Mouse (Mus musculus) hindbrain, embryonic 14.5 days (tissue): ENCODE results near the gene Slc38a3. TPM values are rescaled to one million over a fixed set of nuclear protein-coding genes. Genes with fewer than 3 reads are reported as not detected.
A peak's percentile ranks its signal among the peaks of the same experiment; 100 is the strongest.

Experiments used
- ATAC-seq: fragments of 200-750 bp; cut with Nextera tagmentation; 2 replicates; pipeline ENCODE4 v1.8.0; 2017; ENCODE audit warnings: moderate number of reproducible peaks, mild to moderate bottlenecking, moderate TSS enrichment, moderate library complexity; ENCODE audit not compliant: low FRiP score
- DNase-seq: peaks from one replicate; pipeline ENCODE4 v3.0.0-alpha.2; 2015; ENCODE audit warnings: low spot score
- H3K27ac ChIP-seq: fragments of 300-500 bp; sonication (generic); 2 replicates; pipeline ENCODE4 v1.5.1; 2014; ENCODE audit warnings: mild to moderate bottlenecking, moderate library complexity
- H3K27me3 ChIP-seq: fragments of 300-500 bp; sonication (generic); 2 replicates; pipeline ENCODE4 v1.6.1; 2014; ENCODE audit warnings: mild to moderate bottlenecking, low read length, mixed read lengths; ENCODE audit not compliant: control insufficient read depth, insufficient read depth
- H3K36me3 ChIP-seq: fragments of 300-500 bp; sonication (generic); replicated peaks from 2 replicates; pipeline ENCODE4 v1.6.1; 2014; ENCODE audit not compliant: control insufficient read depth, insufficient read depth
- H3K4me1 ChIP-seq: fragments of 300-500 bp; sonication (generic); replicated peaks from 2 replicates; pipeline ENCODE4 v1.6.1; 2014; ENCODE audit warnings: antibody characterized with exemption, low read length, mixed read lengths; ENCODE audit not compliant: control insufficient read depth, insufficient read depth
- H3K4me2 ChIP-seq: fragments of 300-500 bp; sonication (generic); replicated peaks from 2 replicates; pipeline ENCODE4 v1.6.1; 2014; ENCODE audit warnings: mild to moderate bottlenecking, moderate library complexity
- H3K4me3 ChIP-seq: fragments of 300-500 bp; sonication (generic); replicated peaks from 2 replicates; pipeline ENCODE4 v1.5.1; 2014; ENCODE audit warnings: mild to moderate bottlenecking, low read length
- H3K9ac ChIP-seq: fragments of 300-500 bp; sonication (generic); 2 replicates; pipeline ENCODE4 v1.6.1; 2014
- H3K9me3 ChIP-seq: fragments of 300-500 bp; sonication (generic); 2 replicates; pipeline ENCODE4 v1.6.1; 2016; ENCODE audit warnings: low read length; ENCODE audit not compliant: control insufficient read depth
- WGBS: fragments of 180-500 bp; shearing (Covaris S2); extraction: QIAGEN DNeasy Blood & Tissue Kit; methylation state at CpG from one replicate; pipeline ENCODE4 v1.1.7; 2014; 5-methylcytosine and 5-hydroxymethylcytosine counted together
- polyA plus RNA-seq: library from polyadenylated mRNA; unstranded; fragments of >200 nt; fragmentation: Nextera tagmentation; extraction: Ambion mirVana; gene quantifications from 2 replicates; pipeline ENCODE4 v1.2.1, GENCODE M21; 2014

Gene Slc38a3
- polyA plus RNA-seq, 1 experiment from 2014 or later = 48.3 TPM

DNA sequence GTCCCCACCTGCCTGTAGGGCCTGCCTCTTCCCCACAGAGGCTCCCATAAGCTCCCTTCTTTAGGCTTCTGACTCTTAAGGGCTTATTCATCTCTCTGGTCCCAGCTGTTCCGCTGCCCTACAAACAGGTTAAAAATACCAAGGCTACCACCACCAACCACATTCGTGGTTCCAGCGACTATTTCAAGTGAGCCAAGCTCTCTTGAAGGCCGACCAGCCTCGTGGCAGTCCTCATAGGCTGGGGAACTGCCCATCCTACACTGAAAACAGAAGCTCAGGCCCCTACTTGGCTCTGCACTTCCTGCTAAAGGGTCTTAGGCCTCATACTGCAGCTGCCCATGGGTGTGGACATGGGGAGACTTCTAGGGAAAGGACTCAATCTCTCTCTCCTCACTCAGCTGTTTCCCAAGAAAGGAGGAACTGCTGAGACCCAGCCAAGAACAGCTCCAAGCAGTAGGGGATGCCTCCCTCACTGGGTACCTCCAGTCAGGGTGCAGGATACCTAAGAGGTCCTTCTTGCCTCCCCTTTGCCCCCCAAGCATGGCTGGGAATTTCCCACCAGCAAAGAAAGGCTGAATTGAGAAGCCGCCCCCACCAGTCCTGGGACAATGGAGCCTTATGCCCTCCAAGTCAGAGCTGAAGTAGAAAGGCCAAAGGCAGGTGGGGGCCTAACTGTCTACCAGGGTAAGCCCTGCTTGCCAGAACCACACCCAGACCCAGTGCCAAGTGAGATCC lies 57.7 kb downstream of the Slc38a3 start:
- H3K9ac ChIP-seq = peak overlapping the region; percentile 86
- peaks cover 19% of the 10 kb centered on the region for H3K4me1 ChIP-seq
- 75% methylated on average over 6 of the region's 6 CpGs for WGBS

DNA sequence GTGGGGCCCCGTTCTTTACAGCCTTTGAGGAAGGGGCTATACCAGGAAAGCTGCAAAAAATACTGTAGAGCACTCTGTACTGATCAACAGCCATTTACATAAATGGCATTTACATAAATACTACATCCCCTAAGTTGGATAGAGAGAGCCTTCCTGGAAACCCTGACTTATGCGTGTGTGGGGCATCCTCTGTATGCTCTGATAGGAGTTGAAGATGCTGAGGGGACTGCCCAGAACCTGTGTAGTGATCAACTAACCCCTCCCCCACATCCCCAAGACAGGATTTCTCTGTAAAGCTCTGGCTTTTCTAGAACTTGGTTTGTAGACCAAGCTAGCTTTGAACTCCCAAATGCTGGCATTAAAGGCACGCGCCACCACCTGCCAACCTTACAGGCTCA lies 59.9 kb downstream of the Slc38a3 start:
- no peaks in the 10 kb centered on the region for H3K9me3 ChIP-seq
- no peak overlapping the region for H3K4me2 ChIP-seq
- H3K36me3 ChIP-seq = peaks cover 9% of the 10 kb centered on the region
- H3K9ac ChIP-seq = no peak overlapping the region
- no peaks in the 10 kb centered on the region for H3K27me3 ChIP-seq
- 77% methylated on average over 4 of the region's 4 CpGs for WGBS
- peaks cover 28% of the 10 kb centered on the region for H3K4me1 ChIP-seq
- no peak overlapping the region for H3K4me3 ChIP-seq
- H3K27ac ChIP-seq = no peak overlapping the region
- DNase-seq (no peak), ATAC-seq (no peak)

More for the DNA sequence above, 57.7 kb downstream of the Slc38a3 start:
- Histone ChIP-seq H3K9me3 (no peaks in the 10 kb centered on the region), H3K27me3 (no peaks in the 10 kb centered on the region), H3K4me3 (peak overlapping the region; percentile 34), H3K36me3 (peaks cover 31% of the 10 kb centered on the region), H3K27ac (peak overlapping the region; percentile 100), H3K4me2 (peak overlapping the region; percentile 75)
- DNase-seq (no peak), ATAC-seq (no peak)

DNA sequence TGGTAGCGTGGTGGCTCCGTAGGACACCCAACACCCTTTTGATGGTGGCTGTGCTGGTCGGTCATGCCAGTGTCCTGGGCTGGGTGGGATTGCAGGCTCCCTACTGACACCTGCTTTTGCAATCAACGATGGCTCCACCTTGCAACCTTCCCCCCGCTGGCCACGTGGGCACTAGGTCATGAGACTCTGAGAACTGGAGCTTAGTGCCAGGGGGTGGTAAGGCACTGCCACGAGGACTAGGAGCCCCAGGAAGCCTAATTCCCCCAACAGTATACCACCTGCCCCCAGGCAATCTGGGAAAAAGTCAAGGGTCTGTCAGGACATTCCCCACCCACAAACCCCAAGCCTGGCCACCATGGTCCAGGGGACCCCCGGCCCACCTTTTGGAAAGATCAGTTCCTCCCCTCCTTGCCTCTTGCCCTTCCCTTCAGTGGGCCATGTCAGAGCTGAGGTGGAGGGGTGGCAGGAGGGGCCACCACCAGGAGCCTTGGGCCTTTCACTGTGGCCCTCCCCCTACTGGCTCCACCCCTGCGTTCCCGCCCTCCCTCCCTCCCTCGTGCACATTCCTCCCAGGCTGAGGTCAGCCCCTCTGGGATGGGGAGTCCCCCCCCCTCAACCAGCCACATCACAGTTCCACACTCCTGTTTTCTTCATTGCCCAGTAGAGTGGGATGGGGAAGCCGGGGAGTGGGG lies 60.4 kb downstream of the Slc38a3 start, which contains the start of gene Sema3b:
TSS of gene Sema3b (minus strand) at position 489 of the 692 bp plus-strand sequence.
- H3K9me3 ChIP-seq = no peaks in the 10 kb centered on the region
- H3K4me1 ChIP-seq = peaks cover 29% of the 10 kb centered on the region
- ATAC-seq (no peak), DNase-seq (no peak)
- H3K9ac ChIP-seq = no peak within 1 kb of the TSS
- 48% methylated on average over 12 of the region's 12 CpGs for WGBS
- no peak within 1 kb of the TSS for H3K27ac ChIP-seq
- peaks cover 4% of the 10 kb centered on the region; the same call in 1 of the 2 replicates for H3K36me3 ChIP-seq
- no peak within 1 kb of the TSS for H3K4me2 ChIP-seq
- H3K4me3 ChIP-seq = no peak within 1 kb of the TSS
- no peaks in the 10 kb centered on the region for H3K27me3 ChIP-seq

DNA sequence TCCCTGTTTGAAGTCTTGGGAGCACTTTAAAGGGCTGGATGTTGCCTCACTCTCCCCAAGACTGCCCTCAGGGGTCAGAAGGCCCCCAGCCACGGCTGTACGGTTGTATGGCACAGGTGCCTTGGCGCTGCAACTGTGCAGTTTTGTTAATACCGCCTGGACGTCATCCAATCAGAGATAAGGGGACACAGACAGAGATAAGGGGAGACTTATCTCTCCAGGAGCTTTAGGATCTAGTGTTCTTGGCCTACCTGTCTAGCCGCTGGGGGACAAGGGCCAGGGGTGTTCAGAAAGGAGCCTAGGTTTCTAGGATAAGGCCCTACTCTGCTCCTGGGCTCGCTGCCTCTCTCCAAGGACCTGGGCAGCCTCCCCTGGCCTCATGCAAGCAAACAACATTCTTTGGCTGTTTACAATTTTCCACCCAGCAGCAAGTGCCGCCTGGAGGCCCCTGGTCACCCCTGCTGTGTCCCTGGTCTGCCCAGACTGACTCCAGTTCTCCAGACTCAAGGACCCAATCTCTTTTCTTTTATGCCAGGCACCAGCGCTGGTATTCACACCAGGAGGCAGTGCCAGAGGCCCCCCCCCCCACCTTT lies 61.6 kb downstream of the Slc38a3 start:
- Histone ChIP-seq H3K36me3 (no peaks in the 10 kb centered on the region), H3K9me3 (no peaks in the 10 kb centered on the region), H3K27me3 (no peaks in the 10 kb centered on the region), H3K4me1 (peaks cover 29% of the 10 kb centered on the region), H3K4me2 (no peak overlapping the region), H3K9ac (no peak overlapping the region), H3K4me3 (no peak overlapping the region), H3K27ac (no peak overlapping the region)
- DNase-seq (no peak), ATAC-seq (no peak)
- 56% methylated on average over 9 of the region's 9 CpGs for WGBS

DNA sequence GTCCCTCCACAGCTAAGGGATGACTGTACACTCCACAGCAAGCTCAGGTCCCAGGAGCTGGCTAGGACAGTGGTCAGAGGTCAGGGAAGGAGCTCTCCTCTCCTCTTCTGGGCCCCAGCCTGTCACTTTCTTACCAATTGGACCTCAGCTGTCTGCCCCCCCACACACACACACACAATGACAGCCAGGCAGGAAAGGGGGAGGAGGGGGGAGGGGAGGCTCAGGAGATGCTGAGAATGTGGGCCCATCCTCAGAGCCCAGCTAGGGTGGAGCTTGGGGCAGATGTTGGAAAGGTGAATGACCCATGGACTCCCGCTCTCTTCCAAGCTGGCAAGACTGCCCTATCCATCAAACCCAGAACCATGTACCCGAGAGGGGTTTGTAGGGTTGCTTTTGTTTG lies 62.3 kb downstream of the Slc38a3 start:
- no peak overlapping the region for H3K4me3 ChIP-seq
- H3K4me1 ChIP-seq = peaks cover 29% of the 10 kb centered on the region
- no peaks in the 10 kb centered on the region for H3K36me3 ChIP-seq
- 56% methylated on average over 2 of the region's 2 CpGs for WGBS
- ATAC-seq = no peak
- H3K27me3 ChIP-seq = no peaks in the 10 kb centered on the region
- 0 out of 2 replicates have a peak overlapping the region, but pooled peaks have one; percentile 20 for H3K9ac ChIP-seq
- H3K9me3 ChIP-seq = no peaks in the 10 kb centered on the region
- no peak overlapping the region; the same call in 1 of the 2 replicates for H3K4me2 ChIP-seq
- no peak overlapping the region for H3K27ac ChIP-seq
- DNase-seq = no peak

DNA sequence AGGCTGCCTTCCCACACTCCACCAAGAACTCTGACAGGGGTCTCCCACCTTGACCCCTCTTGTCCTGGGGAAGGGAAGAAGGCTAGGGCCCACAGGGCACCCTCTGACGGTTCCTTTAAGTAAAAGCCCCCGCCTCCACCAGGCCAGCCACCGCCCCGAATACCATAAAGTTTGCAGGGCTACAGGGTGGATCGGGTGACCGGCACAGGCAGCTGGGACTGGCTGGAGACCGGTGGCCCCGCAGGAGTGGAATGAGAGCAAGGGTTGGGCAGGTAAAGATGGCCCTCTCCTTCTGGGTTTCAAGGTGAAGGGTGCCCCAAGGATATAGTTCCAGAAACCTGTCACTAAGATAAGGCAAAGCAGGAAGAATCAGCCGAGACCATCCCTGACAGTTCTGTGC lies 62.7 kb downstream of the Slc38a3 start:
- no peak overlapping the region for H3K27ac ChIP-seq

DNA sequence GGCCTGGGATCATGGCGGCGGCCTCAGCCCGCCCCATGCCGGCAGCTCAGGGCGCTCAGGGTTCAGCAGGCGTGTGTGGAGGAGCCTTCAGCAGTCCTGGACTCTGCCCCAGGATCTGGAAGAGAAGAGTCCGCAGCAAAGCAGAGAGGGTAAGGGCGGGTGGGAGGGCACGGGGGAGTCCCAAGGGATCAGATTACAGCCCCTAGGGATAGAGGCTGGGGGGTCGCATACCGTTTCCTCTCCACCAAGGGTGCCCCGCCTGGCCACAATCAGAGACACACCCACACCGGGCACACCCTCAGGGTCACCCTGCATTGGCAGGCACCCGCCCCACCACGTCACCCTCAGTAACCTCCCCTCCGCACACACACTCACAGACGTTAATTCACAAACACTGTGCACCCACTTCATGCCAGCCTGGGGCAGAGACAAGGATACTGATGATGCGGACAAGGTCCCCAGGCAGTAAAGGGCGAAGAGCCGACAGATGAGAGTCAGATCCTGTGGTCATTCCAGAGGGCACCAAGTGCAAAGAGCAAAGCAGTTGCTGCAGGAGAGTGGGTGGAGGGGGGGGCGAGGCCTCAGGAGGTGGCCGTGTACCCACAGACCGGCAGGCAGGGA lies 64.2 kb downstream of the Slc38a3 start:
- WGBS = 36% methylated on average over 23 of the region's 23 CpGs
- H3K4me2 ChIP-seq = peak overlapping the region; percentile 25; the same call in 1 of the 2 replicates
- ATAC-seq (no peak), DNase-seq (no peak)
- H3K36me3 ChIP-seq = no peaks in the 10 kb centered on the region
- no peaks in the 10 kb centered on the region for H3K9me3 ChIP-seq
- H3K4me1 ChIP-seq = peaks cover 22% of the 10 kb centered on the region
- H3K4me3 ChIP-seq = no peak overlapping the region
- no peak overlapping the region for H3K9ac ChIP-seq
- H3K27me3 ChIP-seq = no peaks in the 10 kb centered on the region
- no peak overlapping the region for H3K27ac ChIP-seq

More for the DNA sequence above, 62.7 kb downstream of the Slc38a3 start:
- no peaks in the 10 kb centered on the region for H3K36me3 ChIP-seq
- no peaks in the 10 kb centered on the region for H3K9me3 ChIP-seq
- DNase-seq = no peak
- 0 out of 2 replicates have a peak overlapping the region, but pooled peaks have one; percentile 20 for H3K9ac ChIP-seq
- ATAC-seq = no peak
- no peaks in the 10 kb centered on the region for H3K27me3 ChIP-seq
- H3K4me1 ChIP-seq = peaks cover 25% of the 10 kb centered on the region
- H3K4me3 ChIP-seq = no peak overlapping the region
- WGBS = 26% methylated on average over 9 of the region's 9 CpGs
- H3K4me2 ChIP-seq = no peak overlapping the region; the same call in 1 of the 2 replicates

DNA sequence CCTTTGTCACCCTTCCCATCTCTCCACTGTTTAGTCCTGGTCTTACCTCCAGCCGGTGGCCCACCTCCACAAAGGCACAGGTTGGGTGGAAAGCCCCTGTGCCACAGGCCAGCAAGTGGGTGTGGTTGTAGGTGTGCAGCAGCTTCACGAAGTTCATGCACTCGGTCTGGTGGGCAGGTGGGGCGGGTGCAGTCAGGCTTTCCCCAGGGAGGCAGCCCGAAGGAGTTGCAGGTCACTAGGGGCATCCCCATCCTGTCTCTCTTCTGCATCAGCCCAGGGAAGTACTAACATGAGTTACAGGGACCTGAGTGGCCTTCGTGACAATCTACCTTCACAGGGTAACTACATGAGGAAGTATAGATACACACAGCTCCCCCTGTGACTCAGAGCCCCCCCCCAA lies 66.1 kb downstream of the Slc38a3 start:
- no peak overlapping the region for H3K4me3 ChIP-seq
- ATAC-seq (no peak), DNase-seq (no peak)
- 87% methylated on average over 6 of the region's 6 CpGs for WGBS
- H3K9me3 ChIP-seq = no peaks in the 10 kb centered on the region
- no peak overlapping the region for H3K9ac ChIP-seq
- no peaks in the 10 kb centered on the region for H3K27me3 ChIP-seq
- no peaks in the 10 kb centered on the region for H3K36me3 ChIP-seq
- peaks cover 22% of the 10 kb centered on the region for H3K4me1 ChIP-seq
- no peak overlapping the region for H3K27ac ChIP-seq
- no peak overlapping the region for H3K4me2 ChIP-seq
